Mouse (Mus musculus) hindbrain, postnatal 0 days (tissue): Measurements from ENCODE around the gene Adamts20. TPM values are rescaled to one million over a fixed set of nuclear protein-coding genes. Genes with fewer than 3 reads are reported as not detected.
A peak's percentile ranks its signal among the peaks of the same experiment; 100 is the strongest.

Experiments used
- ATAC-seq: fragments of 200-750 bp; cut with Nextera tagmentation; 2 replicates; pipeline ENCODE4 v1.8.0; 2017; ENCODE audit warnings: mild to moderate bottlenecking, moderate TSS enrichment, moderate library complexity
- DNase-seq: peaks from one replicate; pipeline ENCODE4 v3.0.0-alpha.2; 2015; ENCODE audit warnings: low spot score
- H3K27ac ChIP-seq: fragments of 300-500 bp; sonication (generic); 2 replicates; pipeline ENCODE4 v1.5.1; 2014; ENCODE audit warnings: mild to moderate bottlenecking
- H3K27me3 ChIP-seq: fragments of 300-500 bp; sonication (generic); 2 replicates; pipeline ENCODE4 v1.6.1; 2014; ENCODE audit warnings: low read length, mixed read lengths; ENCODE audit not compliant: insufficient read depth
- H3K36me3 ChIP-seq: fragments of 300-500 bp; sonication (generic); 2 replicates; pipeline ENCODE4 v1.6.1; 2014; ENCODE audit warnings: low read length, mixed read lengths; ENCODE audit not compliant: insufficient read depth
- H3K4me1 ChIP-seq: fragments of 300-500 bp; sonication (generic); 2 replicates; pipeline ENCODE4 v1.6.1; 2014; ENCODE audit warnings: antibody characterized with exemption, low read length, mixed read lengths; ENCODE audit not compliant: insufficient read depth
- H3K4me2 ChIP-seq: fragments of 300-500 bp; sonication (generic); 2 replicates; pipeline ENCODE4 v1.6.1; 2014; ENCODE audit warnings: low read depth, mild to moderate bottlenecking, low read length, moderate library complexity, mixed read lengths
- H3K4me3 ChIP-seq: fragments of 300-500 bp; sonication (generic); 2 replicates; pipeline ENCODE4 v1.5.1; 2014; ENCODE audit warnings: low read length
- H3K9ac ChIP-seq: fragments of 300-500 bp; sonication (generic); replicated peaks from 2 replicates; pipeline ENCODE4 v1.6.1; 2014; ENCODE audit warnings: mild to moderate bottlenecking, low read length, moderate library complexity, mixed read lengths
- H3K9me3 ChIP-seq: fragments of 300-500 bp; sonication (generic); 2 replicates; pipeline ENCODE4 v1.6.1; 2016; ENCODE audit warnings: low read length, mixed read lengths
- CTCF ChIP-seq: IDR thresholded peaks from 2 replicates; pipeline ENCODE4 v1.5.1; 2016; ENCODE audit warnings: antibody characterized with exemption, control low read depth, low read depth
- WGBS: fragments of 180-500 bp; shearing (Covaris S2); extraction: QIAGEN DNeasy Blood & Tissue Kit; methylation state at CpG from one replicate; pipeline ENCODE4 v1.1.7; 2014; 5-methylcytosine and 5-hydroxymethylcytosine counted together
- polyA plus RNA-seq: library from polyadenylated mRNA; unstranded; fragments of >200 nt; fragmentation: Nextera tagmentation; extraction: Ambion mirVana; gene quantifications from 2 replicates; pipeline ENCODE4 v1.2.1, GENCODE M21; 2015
- total RNA-seq: library from RNA; depleted of rRNA; stranded (reverse); fragments of >200 nt; gene quantifications from 2 replicates; pipeline ENCODE4 v1.2.3, GENCODE M21; 2014

Gene Adamts20
- total and polyA plus RNA-seq, 2 experiments from 2014 or later, result 3.4 to 10.6 TPM

GRCm38 (mm10) chr15:94287495-94287894 lies 177.7 kb downstream of the Adamts20 start:
- no peak for TF ChIP-seq CTCF
- WGBS, result 35% methylated on average over 3 of the region's 3 CpGs

GRCm38 (mm10) chr15:94276418-94276817 lies 188.8 kb downstream of the Adamts20 start:
- ATAC-seq (no peak), DNase-seq (no peak)
- 75% methylated on average over 8 of the region's 8 CpGs for WGBS
- H3K4me1 ChIP-seq, result no peaks in the 10 kb centered on the region
- H3K4me3 ChIP-seq, result no peak overlapping the region
- H3K9ac ChIP-seq, result no peak overlapping the region
- H3K27me3 ChIP-seq, result no peaks in the 10 kb centered on the region
- TF ChIP-seq CTCF, result no peak
- no peaks in the 10 kb centered on the region for H3K9me3 ChIP-seq
- H3K36me3 ChIP-seq, result no peaks in the 10 kb centered on the region
- H3K4me2 ChIP-seq, result no peak overlapping the region
- no peak overlapping the region for H3K27ac ChIP-seq

More at GRCm38 (mm10) chr15:94287495-94287894, 177.7 kb downstream of the Adamts20 start:
- no peaks in the 10 kb centered on the region for H3K4me1 ChIP-seq
- H3K4me2 ChIP-seq, result no peak overlapping the region
- no peaks in the 10 kb centered on the region for H3K9me3 ChIP-seq
- no peaks in the 10 kb centered on the region for H3K27me3 ChIP-seq
- no peak overlapping the region for H3K9ac ChIP-seq
- DNase-seq (peak; percentile 46), ATAC-seq (no peak)
- H3K4me3 ChIP-seq, result no peak overlapping the region
- H3K27ac ChIP-seq, result no peak overlapping the region
- H3K36me3 ChIP-seq, result no peaks in the 10 kb centered on the region

DNA sequence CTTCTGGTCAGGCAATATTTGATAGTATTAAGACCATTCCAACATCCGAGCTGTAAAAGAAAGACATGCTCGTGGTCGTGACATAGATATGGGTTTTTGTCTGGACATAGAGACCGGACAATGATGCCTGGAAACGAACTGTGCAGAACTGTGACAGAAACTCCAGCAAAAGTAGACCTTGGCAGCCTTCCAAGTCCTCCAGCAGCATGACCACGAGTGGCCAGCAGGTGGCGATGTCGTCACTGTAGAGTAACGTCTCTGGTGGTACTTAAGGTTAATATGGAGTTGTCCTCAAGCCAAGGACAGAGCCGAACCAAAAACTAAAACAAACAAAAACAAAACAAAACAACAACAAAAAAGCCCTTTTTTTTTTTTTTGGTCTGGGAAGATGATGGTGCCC lies 199.6 kb downstream of the Adamts20 start:
- H3K27me3 ChIP-seq, result no peaks in the 10 kb centered on the region
- no peak overlapping the region for H3K27ac ChIP-seq
- peak; percentile 88 for DNase-seq
- H3K4me1 ChIP-seq, result peaks cover 8% of the 10 kb centered on the region; the same call in 1 of the 2 replicates
- H3K9ac ChIP-seq, result no peak overlapping the region
- 20% methylated on average over 10 of the region's 10 CpGs for WGBS
- H3K9me3 ChIP-seq, result no peaks in the 10 kb centered on the region
- no peak overlapping the region for H3K4me3 ChIP-seq
- ATAC-seq, result no peak
- no peak overlapping the region for H3K4me2 ChIP-seq
- peak; percentile 95 for TF ChIP-seq CTCF
- no peaks in the 10 kb centered on the region for H3K36me3 ChIP-seq

DNA sequence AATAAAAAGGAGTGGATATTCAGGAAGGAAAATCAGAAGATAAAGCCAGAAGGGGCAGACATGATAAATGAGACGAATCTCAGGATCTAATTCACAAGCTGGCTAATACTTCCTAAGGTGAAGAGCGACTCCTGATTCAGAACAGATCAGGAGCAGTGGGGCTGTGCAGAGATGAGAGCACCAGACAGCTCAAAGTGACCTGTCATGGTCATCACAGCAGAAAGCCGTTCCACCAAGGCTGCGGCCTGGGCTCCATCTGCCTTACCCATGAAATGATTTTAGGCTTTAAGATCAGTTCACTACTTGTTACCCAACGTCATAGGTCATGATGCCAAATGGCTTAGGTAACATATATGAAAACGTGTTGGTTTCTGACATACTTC lies 200.7 kb downstream of the Adamts20 start:
- no peak overlapping the region for H3K4me2 ChIP-seq
- ATAC-seq (peak; percentile 73; the same call in 1 of the 2 replicates), DNase-seq (no peak)
- H3K4me1 ChIP-seq, result peaks cover 8% of the 10 kb centered on the region; the same call in 1 of the 2 replicates
- H3K36me3 ChIP-seq, result no peaks in the 10 kb centered on the region
- H3K27me3 ChIP-seq, result no peaks in the 10 kb centered on the region
- no peak overlapping the region for H3K4me3 ChIP-seq
- H3K9me3 ChIP-seq, result no peaks in the 10 kb centered on the region
- WGBS, result 62% methylated on average over 6 of the region's 6 CpGs
- no peak overlapping the region for H3K9ac ChIP-seq
- 0 out of 2 replicates have a peak overlapping the region, but pooled peaks have one; percentile 11 for H3K27ac ChIP-seq
- TF ChIP-seq CTCF, result no peak

GRCm38 (mm10) chr15:94263866-94264496 lies 201.2 kb downstream of the Adamts20 start:
- Histone ChIP-seq H3K9ac (no peak overlapping the region), H3K4me3 (no peak overlapping the region), H3K4me2 (no peak overlapping the region), H3K4me1 (peaks cover 8% of the 10 kb centered on the region; the same call in 1 of the 2 replicates), H3K9me3 (no peaks in the 10 kb centered on the region), H3K36me3 (no peaks in the 10 kb centered on the region), H3K27me3 (no peaks in the 10 kb centered on the region), H3K27ac (peak overlapping the region; percentile 11; the same call in 1 of the 2 replicates)
- DNase-seq (peak; percentile 87), ATAC-seq (peak; percentile 85)
- WGBS, result 42% methylated on average over 8 of the region's 8 CpGs
- TF ChIP-seq CTCF, result no peak

GRCm38 (mm10) chr15:94263241-94263640 lies 202.0 kb downstream of the Adamts20 start:
- Histone ChIP-seq H3K36me3 (no peaks in the 10 kb centered on the region), H3K4me1 (peaks cover 8% of the 10 kb centered on the region; the same call in 1 of the 2 replicates), H3K27me3 (no peaks in the 10 kb centered on the region), H3K9me3 (no peaks in the 10 kb centered on the region), H3K4me2 (no peak overlapping the region), H3K4me3 (no peak overlapping the region), H3K27ac (peak overlapping the region; percentile 62; the same call in 1 of the 2 replicates), H3K9ac (no peak overlapping the region)
- peak; percentile 55 for DNase-seq
- TF ChIP-seq CTCF, result no peak; the same call in 1 of the 2 replicates
- WGBS, result 55% methylated on average over 10 of the region's 10 CpGs
- peak; percentile 74 for ATAC-seq

DNA sequence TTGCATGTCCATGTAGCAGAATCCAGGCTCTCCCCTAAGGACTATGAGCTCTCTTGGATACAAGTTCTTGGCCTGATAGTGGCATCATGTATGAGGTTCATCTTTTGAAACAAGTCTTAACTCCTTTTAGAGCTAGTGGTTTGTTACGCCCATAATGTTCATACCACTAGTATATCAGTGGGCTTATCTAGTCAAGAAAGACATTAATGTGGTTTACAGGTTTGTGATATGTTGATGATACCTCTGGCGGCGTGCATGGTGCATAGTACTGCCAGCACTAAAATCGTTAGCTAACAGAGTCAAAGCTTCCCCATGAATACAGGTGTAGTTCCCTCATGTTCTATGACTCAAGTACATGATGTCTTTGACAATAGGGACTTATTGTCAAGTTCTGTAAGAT lies 205.7 kb downstream of the Adamts20 start:
- Histone ChIP-seq H3K9ac (no peak overlapping the region), H3K4me3 (no peak overlapping the region), H3K36me3 (no peaks in the 10 kb centered on the region), H3K9me3 (no peaks in the 10 kb centered on the region), H3K4me1 (peaks cover 6% of the 10 kb centered on the region; the same call in 1 of the 2 replicates), H3K27me3 (no peaks in the 10 kb centered on the region), H3K27ac (no peak overlapping the region), H3K4me2 (no peak overlapping the region)
- DNase-seq (no peak), ATAC-seq (no peak)
- WGBS, result 98% methylated on average over 4 of the region's 4 CpGs
- no peak for TF ChIP-seq CTCF
